Mouse (Mus musculus) macrophage (primary cell): ENCODE measurements at regions not wholly inside any gene's neighbourhood (a gene's known extent, or its start where the extent isn't known, plus 50 kb on each side); places are given as distances from the start of the nearest gene placed in this dataset.

Experiments
- H3K27ac ChIP-seq: fragments of 350-480 bp; formaldehyde crosslinking; 2 replicates; pipeline ENCODE4 v1.9.0; 2021
- H3K36me3 ChIP-seq: fragments of 350-480 bp; formaldehyde crosslinking; 2 replicates; pipeline ENCODE4 v1.9.0; 2021; ENCODE audit errors: inconsistent target
- H3K4me3 ChIP-seq: fragments of 350-480 bp; formaldehyde crosslinking; 2 replicates; pipeline ENCODE4 v1.9.0; 2021; ENCODE audit errors: inconsistent target
- H3K79me2 ChIP-seq: fragments of 350-480 bp; formaldehyde crosslinking; 2 replicates; pipeline ENCODE4 v1.9.0; 2021; ENCODE audit errors: inconsistent target
- WGBS: methylation state at CpG from one replicate; pipeline ENCODE4 v1.1.7; 2026; ENCODE audit warnings: inconsistent platforms; ENCODE audit not compliant: missing documents; 5-methylcytosine and 5-hydroxymethylcytosine counted together

DNA sequence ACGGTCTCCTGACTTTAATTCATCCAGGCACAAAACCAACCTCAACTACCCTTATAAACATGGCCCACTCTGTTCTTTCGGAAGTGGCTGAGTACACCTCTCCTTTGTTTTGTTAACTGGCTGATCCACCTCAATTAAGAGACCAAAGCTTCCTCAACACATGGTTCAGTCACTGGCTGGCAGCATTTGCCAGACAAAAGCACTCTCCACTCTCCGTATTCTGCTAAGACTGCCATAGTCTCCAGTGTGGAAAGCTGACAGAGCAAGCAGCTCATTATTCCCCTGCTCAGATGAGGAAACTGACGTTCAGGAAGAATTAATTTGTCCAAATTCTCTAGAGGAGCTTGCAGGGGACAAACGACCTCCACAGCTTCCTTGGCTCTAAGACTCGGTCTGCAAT is 56.5 kb upstream of the Clint1 start:
- H3K27ac ChIP-seq, result no peak overlapping the region
- no peak overlapping the region for H3K4me3 ChIP-seq
- 55% methylated on average over 6 of the region's 6 CpGs for WGBS
- H3K36me3 ChIP-seq, result no peaks in the 10 kb centered on the region
- no peaks in the 10 kb centered on the region for H3K79me2 ChIP-seq

DNA sequence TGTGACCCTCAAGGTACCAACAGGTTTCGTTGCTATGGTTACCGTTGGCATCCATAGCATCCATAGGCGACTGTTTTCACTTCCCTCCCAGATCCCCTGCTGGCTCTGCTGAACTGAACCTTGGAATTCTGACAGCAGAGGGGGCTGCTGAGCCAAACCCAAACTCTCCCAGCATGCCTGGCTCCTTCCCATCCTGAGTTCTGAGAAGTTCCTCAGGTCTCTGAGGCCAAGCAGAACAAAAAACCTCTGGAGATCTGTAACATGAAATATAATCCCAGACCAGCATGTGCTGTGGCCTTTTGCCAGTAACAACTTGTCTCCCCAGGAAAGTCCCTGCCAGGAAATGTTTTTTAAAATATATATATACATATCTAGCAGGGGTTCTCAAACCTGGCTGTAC is 56.1 kb upstream of the Clint1 start:
- Histone ChIP-seq H3K4me3 (no peak overlapping the region), H3K79me2 (no peaks in the 10 kb centered on the region), H3K27ac (no peak overlapping the region), H3K36me3 (no peaks in the 10 kb centered on the region)
- 12% methylated on average over 3 of the region's 3 CpGs for WGBS

DNA sequence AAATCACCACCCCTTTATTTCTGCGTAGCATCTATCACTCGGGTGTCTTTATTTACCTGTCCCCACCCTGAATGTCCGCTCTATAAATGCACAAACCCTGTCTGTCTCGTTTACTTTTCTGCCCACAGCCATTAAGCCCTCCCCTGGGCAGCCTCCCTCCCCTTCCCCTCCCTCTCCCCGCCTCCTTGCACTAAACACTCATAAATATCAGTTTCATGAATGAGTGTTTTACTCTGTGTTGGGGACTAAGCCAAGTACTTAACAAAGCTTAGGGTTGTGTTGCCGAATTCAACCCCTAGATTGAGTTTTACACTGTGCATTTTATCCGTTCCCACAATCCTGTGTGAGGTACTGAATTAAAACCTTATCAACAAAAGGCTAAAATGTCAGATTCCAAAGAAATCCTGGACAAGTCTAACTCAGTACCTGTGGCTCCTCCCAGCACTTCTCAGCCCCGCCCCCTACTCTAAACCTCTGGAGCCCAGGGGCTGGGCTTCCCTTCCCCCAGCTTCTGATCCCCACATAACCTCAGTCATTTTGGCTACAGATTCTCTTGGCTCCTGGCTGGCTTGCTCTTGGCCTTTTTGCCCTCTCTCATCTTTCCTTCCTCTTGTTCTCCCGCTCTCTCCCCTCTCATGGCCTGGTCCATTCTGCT is 52.0 kb upstream of the Clint1 start:
- Histone ChIP-seq H3K79me2 (no peaks in the 10 kb centered on the region), H3K4me3 (no peak overlapping the region), H3K36me3 (no peaks in the 10 kb centered on the region), H3K27ac (no peak overlapping the region)
- 69% methylated on average over 8 of the region's 9 CpGs for WGBS
